Mouse (Mus musculus) frontal cortex, adult (tissue): ENCODE data around the gene Wdtc1.

Experiments
- ATAC-seq: cut with Nextera tagmentation; 2 replicates; pipeline ENCODE4 v1.9.2; 2017; ENCODE audit warnings: mild to moderate bottlenecking, moderate library complexity, mixed read lengths; ENCODE audit not compliant: low TSS enrichment

The Wdtc1 gene

GRCm38 (mm10) chr4:133253412-133253811 lies 99.9 kb downstream of the Wdtc1 start:
- ATAC-seq = no peak

- no peak for ATAC-seq
Measured at GRCm38 (mm10) chr4:133252089-133252488, 101.2 kb downstream of the Wdtc1 start.

GRCm38 (mm10) chr4:133251214-133251613 lies 102.1 kb downstream of the Wdtc1 start:
- ATAC-seq = peak; percentile 57

- ATAC-seq = peak; percentile 75
Measured at GRCm38 (mm10) chr4:133250609-133251008, 102.7 kb downstream of the Wdtc1 start.

- no peak for ATAC-seq
Measured at GRCm38 (mm10) chr4:133247806-133248449, 105.4 kb downstream of the Wdtc1 start.

GRCm38 (mm10) chr4:133247072-133247471 lies 106.2 kb downstream of the Wdtc1 start:
- ATAC-seq = no peak

- ATAC-seq = no peak
Measured at GRCm38 (mm10) chr4:133244289-133244688, 109.0 kb downstream of the Wdtc1 start.

- no peak for ATAC-seq
Measured at GRCm38 (mm10) chr4:133243538-133243937, 109.7 kb downstream of the Wdtc1 start.

GRCm38 (mm10) chr4:133242710-133243109 lies 110.6 kb downstream of the Wdtc1 start:
- ATAC-seq = no peak
